Mouse (Mus musculus): ENCODE measurements around the gene Gm1123.

The Gm1123 gene

DNA sequence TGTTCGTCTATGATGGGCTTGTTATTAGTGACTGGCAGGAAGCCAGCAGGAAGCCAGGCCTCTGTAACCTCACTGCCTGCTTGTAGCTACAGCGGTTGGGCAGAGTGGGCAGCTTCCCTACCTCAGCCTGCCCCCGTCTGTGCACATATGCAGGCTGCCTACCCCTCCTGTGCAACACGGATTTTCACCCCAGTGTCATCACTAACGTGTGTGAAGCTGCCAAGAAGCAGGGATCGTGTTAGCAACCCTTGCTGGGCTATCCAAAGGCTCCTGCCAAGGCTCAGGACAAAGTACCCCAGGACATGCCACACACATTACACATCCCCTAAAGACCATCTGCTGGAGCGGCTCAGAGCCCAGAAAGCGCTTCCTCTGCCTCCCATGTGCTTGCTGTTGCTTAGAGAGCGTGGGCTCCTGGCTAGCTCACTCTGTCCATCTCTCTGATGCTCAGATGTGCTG lies 35.6 kb downstream of the Gm1123 start:
- peak; percentile 79 to 87 for DNase-seq

GRCm38 (mm10) chr9:98994103-98994502 lies 41.4 kb downstream of the Gm1123 start:
- DNase-seq: no peak

- DNase-seq: no peak
Observed at GRCm38 (mm10) chr9:98987131-98987530, 48.4 kb downstream of the Gm1123 start.

DNA sequence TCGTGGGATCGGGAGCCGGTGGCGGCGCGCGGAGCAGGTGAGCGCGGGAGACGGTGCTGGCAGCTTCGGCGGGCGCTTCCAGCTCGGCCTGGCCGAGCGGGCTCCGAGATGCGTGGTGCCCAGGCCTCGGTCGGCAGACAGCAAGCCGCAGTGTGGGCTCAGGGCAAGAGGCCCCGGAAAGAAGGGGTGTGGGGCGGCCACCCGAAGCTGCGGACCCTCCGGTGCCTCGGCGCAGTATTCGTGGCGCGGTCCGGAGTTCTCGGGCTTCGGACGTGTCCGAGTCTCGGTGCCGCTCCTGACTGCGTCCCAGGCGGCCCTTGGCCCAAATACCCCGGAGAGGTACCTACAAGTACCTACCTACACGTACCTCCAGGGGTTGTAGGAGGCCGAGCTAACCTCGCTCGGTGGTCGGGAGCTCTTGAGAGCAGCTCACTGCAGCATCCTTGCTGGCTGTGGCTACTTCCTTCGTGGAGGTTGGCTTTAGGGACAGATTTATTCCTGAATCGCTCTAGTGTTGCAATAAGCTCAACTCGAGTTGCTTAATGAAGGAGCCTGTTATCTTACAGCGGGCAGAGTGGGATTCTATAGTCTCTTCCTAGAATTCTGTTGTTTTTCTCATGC lies 48.9 kb downstream of the Gm1123 start:
- no peak for DNase-seq

- DNase-seq: peak; percentile 100
Observed at GRCm38 (mm10) chr9:98985800-98986475, 49.6 kb downstream of the Gm1123 start, which contains the start of gene Faim. Faim (plus strand) TSS chr9:98986373.

- peak; percentile 95 to 96 for DNase-seq
Observed at GRCm38 (mm10) chr9:98979431-98980416, 55.8 kb downstream of the Gm1123 start.

DNA sequence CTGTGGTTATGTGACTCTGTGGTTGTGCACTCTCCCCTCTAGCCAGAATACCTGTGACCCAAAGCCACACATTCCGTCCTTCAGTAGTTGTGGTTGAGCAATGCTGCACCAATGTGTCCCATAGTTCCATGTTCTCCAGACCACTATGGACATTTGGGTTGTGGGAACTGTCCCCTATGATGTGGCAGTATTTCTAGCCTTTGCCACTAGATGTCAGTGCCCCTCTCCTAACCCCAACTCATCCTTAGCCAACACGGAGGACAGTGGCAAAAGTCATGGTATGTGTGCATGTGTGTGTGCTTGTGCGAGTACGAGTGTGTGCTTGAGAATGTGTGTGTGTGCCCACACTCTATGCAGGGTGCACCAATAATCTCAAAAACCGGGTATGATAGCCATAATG lies 59.0 kb downstream of the Gm1123 start:
- no peak for DNase-seq

DNA sequence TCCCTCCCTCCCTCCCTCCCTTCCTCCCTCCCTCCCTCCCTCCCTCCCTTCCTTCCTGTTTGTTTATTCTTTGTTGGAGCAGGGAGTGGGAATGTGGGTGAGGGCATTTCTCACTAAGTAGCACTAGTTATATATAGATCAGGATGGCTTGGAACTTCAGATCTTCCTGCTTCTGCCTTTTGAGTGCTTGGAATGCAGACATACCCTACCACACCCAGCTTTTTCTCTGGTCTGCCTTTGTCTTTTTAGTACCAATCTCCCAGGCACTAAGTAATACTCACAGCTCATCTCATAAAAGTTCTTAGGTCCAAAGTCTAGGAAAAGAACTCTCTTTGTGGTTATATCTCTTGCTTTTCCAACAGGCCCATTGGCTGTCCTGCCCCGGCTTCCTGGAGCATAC lies 59.4 kb downstream of the Gm1123 start:
- no peak for DNase-seq

DNA sequence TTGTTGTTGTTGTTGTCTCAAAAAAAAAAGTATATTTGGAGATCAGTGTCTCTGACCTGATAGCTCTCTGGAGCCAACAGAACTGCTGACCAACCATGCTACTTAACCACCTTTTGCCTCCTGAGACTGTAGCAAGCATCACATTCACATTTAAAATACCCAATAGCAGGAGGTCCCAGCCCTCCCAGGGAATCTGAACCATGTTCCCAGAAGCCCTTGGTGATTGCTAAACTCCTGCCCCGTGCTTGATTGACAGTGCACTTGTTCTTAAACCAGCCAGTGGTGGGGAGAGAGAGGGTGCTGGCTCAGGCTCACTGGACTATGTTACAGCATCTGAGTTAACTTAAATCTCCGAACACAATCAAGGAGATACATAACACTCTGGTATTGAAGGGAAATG lies 60.6 kb downstream of the Gm1123 start:
- no peak for DNase-seq

DNA sequence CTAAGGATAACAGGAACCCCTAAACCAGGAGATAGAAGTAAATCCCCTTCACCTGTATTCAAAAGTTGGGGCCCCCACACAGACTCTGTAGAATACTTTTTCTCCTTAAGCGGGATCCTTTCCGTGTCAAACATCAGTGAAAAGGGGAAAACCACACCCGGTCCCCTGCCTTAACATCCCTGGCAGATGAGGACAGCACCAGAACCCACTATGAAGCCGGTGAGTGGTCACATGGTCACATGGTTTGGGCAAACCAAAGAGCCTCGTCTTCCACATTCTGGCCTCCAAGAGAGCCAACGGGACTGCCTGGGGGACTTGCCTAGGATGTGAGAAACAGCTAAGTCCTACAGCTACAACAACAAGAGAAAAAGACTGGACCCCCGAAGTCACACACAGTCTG lies 62.0 kb downstream of the Gm1123 start:
- no peak for DNase-seq

GRCm38 (mm10) chr9:98973101-98973521 lies 62.4 kb downstream of the Gm1123 start:
- peak in 1 of 2 experiments; percentile 33 for DNase-seq

DNA sequence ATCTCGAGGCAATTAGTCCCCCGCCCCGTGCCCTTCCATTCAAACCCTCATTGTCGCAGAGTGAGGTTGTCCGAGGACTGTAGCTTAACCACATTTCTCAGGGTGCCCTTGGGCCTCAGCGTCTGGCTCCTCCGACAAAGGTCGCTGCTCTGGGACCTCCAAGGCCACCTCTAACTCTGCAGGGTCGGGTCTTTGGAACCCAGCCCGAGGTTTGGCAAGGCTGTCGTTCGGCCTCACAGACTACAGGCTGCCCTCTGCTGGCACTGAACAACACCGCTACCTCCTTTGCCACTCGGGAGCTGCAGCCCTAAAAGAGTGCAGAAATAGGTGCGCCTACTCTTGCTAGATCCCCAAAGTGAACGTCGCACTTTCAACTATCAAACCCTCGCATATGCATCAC lies 70.4 kb downstream of the Gm1123 start:
- peak; percentile 84 to 85 for DNase-seq

- DNase-seq: no peak
Observed at GRCm38 (mm10) chr9:98963661-98964060, 71.9 kb downstream of the Gm1123 start.

GRCm38 (mm10) chr9:98962478-98963142 lies 72.9 kb downstream of the Gm1123 start:
- no peak for DNase-seq

DNA sequence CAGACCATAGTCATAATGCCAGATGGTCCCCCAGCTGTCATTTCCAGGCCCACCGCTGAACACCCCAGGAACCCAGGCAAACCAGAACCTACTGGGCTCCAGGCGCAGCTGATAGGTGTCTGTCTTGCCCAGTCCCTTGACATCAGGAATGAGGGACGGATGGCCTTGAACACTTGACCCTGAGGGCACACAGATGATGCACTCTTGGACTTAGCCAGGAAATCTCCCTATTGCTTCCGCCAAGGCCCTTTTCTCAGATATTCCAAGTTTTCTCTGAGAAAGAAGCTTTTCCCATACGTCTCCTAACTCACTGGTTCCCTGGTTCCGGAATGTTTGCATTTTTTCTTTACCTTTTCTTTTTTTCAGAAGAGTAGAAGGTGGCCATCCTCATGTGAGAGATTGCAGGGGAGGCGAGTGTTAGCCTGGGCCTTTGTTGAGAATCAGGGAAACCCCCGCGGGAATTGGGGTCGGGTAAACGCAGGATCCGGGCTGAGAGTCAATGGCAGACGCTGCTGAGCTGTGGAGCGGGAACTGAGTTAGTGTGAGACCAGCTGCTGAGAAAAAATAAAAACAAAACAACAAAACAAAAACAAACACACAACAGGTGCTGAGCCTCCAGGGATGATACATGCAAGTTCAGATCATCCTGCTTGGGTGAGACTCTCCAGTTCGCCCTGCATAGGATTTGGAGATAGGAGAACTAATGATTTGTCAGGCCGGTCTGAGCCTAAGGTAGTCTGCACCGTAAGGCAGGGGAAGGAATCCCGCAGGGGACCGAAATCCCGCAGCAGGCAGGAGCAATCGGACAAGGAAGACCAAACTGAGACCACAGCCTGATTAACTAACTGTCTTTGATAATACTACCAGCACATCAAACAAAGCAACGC lies 73.7 kb downstream of the Gm1123 start:
- no peak for DNase-seq

DNA sequence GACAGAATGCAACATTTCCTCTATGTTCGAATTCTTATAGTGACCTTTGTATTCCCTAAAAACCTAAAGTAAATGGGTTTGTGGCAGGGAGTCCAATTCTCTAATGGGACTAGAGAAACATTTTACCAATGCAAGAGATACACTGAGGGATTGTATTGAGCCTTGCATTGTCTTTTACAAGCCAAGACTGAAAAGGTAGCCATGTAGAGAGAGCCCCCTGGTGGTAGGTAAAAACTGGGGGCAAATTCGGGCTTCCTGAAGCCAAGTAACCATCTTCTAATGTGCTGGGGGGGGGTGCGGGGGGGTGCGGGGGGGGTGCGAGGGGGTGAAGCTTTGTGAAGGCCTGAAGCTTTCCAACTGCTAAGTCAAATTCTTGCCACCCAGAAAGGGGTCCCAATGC lies 75.2 kb downstream of the Gm1123 start:
- DNase-seq: no peak

DNA sequence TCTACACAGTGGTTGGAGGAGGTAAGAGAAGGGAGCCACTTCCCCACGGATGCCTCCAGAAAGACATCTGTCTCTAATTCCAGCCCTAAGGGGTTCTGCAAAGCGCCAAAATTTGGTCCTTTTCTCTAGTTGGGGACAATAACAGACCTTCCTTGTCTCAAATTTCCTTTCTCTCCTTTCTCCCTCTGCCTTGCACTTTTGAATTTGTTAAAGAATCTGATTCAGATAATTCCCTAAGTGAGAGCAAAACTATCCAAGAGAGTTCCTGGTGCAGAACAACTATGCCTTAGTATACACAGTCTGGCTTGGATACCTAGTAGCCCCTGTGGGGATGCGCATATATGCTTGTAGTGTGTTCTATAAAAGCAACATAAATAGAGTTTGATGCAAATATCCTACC lies 75.7 kb downstream of the Gm1123 start:
- DNase-seq: no peak

DNA sequence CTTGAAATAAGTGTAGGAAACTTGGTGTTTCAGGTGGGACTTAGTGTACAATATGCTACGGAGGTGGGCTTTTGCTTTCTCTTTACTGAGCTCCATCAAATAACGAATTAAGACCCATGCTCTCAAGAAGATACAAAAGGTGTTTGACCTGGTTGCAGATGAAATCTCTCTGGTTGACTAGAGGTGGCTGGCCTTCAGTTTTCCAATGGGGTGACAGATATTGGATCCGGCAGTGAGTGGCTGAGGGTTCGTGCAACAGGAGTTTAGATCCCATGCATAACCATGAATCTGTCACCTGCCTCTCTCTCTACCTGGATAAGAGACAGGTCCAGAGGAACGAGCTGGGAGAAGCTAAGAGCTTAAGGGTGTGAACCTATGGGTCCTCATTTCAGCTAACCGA lies 76.9 kb downstream of the Gm1123 start:
- no peak for DNase-seq

DNA sequence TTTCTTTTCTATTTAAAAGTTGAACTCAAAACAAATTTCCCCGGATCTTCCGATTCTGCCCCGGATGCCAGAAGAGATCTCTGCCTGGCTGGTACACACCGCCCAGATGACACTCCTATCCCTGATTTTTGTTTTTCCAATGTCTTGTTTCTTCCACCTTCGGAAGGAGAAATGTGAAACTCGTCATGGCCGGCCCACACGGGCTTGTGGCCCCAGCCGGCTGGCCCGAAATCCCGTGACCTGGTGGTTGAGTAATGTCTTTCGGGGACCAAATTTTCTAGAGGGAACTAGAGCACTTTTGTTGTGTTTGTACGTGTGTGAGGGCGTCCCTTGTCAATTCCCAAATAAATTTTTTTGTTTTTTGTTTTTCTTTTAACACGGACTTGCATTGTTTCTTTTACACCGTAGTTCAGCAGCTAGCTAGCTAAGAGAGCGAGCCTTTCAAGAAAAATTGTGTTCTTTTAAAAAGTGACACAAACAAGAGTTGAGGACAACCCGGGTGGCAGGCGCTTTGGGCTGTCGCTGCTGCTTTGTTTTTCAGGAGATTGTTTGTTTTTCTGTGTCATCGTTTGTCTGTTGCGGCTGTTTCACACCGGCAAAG lies 77.7 kb downstream of the Gm1123 start:
- peak; percentile 31 to 52 for DNase-seq

All from cerebellum, postnatal 10 days (tissue).